Mouse (Mus musculus): ENCODE results near the gene Sntb2.

DNA sequence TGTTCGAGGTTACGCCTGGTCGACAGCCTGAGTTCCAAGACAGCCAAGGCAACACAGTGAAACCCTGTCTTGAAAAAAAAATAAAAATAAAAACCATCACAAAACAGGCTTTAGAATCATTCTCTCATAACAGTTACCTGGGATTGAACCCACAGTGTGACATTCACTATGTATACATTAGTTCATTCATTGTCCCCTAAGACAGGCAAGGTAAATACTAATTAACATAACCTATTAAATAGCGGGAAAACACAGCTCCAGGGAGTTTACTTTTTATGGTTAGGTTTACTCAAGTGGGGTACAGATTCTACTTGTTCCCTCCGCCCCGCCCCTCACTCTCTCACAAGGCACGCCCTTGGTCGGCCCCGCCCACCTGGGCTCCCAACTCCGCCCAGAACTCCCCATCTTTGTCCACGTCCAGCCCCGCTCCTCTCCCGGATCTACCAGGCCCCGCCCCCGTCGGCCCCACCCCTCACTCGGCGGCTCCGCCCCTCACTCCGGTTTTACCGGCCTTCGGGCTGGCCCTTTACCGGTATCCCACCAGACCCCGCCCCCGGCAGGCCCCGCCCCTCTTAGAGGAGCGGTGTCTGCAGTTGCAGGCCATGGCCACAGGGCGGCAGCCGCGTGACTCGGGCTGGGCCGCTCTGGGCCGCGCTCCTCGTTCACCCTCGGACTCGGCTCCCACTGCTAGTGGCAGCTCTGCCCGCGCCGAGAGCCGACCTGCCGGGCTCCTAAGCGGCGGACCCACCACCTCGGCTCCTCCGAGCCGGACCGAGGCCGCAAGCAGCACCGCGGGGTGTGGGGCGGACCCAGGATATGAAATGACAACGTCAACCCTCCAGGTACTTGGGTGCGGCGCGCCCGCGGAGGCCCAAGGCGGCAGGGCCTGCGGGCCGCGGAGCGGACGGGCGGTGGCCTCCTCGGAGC is 95.4 kb downstream of the Sntb2 start, which contains the start of gene Vps4a:
- TF ChIP-seq CTCF (IDR thresholded peaks at IDR 0.05; ENCODE audit: low read depth) (peak; percentile 91), EP300 (IDR thresholded peaks at IDR 0.05; ENCODE audit: low read depth) (no peak)
